Mouse (Mus musculus): ENCODE data around the gene Ercc5. TPM values are rescaled to one million over a fixed set of nuclear protein-coding genes. Genes with fewer than 3 reads are reported as not detected.

The Ercc5 gene
- polyA plus RNA-seq (2014; fragmentation: Nextera tagmentation; extraction: Ambion mirVana): 38.7 and 39.5 TPM in 2 replicates

DNA sequence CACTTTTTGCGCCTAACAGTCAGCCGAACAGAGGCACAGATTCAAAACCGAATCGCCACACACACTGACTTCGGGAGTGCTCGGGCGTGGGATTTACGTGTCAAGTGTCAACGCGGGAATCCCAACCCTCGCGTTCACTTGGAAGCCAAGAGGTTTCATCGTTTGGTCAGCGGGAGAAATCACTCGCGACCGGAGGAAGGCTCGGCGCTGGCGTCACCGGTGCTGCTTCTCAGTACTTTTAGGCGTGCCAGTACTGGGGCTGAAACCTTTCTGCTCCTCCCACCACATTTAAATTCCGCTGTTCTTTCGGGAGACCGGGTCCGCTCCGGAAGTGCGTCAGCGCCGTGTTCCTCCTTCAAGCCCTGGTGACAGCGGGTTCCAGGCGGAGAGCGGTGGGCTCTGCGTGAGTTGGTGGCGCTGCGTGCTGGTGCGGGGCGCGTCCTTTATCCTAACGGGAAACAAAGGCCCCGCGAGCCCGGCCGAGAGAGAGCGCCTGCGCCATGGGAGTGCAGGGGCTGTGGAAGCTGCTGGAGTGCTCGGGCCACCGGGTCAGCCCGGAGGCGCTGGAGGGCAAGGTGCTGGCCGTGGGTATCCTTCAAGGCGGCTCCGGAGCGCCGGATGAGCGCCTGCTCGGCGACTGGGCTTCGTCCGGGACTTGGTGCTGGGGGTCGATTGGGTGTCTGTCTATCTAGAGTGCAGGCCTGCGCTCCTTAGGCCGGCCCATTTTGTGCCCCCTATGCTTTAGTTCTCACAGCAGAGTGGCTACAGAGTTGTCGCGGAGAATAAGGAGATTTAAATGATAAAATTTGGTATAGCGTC lies at the start of gene Ercc5:
Gene Ercc5, plus strand, starts transcription at position 182 of the 819 bp plus-strand sequence.
- ATAC-seq (ENCODE audit: insufficient read depth, low FRiP score, low TSS enrichment): peak; percentile 97
- peak within 1 kb of the TSS; percentile 43 for H3K4me2 ChIP-seq (ENCODE audit: low read depth)
- no peaks in the 10 kb centered on the region for H3K4me1 ChIP-seq (ENCODE audit: control insufficient read depth, insufficient read depth, low read length)
- under 1% methylated on average over 66 of the region's 66 CpGs for WGBS
- H3K9ac ChIP-seq (ENCODE audit: low read length): peak within 1 kb of the TSS; percentile 95
- no peaks in the 10 kb centered on the region for H3K27me3 ChIP-seq (ENCODE audit: control insufficient read depth, insufficient read depth, low read length)
- peaks cover 3% of the 10 kb centered on the region for H3K36me3 ChIP-seq (ENCODE audit: control insufficient read depth, insufficient read depth, low read length)
- H3K27ac ChIP-seq (ENCODE audit: low read depth, low read length): peak within 1 kb of the TSS; percentile 97
- peak within 1 kb of the TSS; percentile 81 for H3K4me3 ChIP-seq (ENCODE audit: low read depth, low read length)
- DNase-seq (ENCODE audit: low spot score): peak; percentile 93
- no peaks in the 10 kb centered on the region for H3K9me3 ChIP-seq (ENCODE audit: control insufficient read depth, low read length)

DNA sequence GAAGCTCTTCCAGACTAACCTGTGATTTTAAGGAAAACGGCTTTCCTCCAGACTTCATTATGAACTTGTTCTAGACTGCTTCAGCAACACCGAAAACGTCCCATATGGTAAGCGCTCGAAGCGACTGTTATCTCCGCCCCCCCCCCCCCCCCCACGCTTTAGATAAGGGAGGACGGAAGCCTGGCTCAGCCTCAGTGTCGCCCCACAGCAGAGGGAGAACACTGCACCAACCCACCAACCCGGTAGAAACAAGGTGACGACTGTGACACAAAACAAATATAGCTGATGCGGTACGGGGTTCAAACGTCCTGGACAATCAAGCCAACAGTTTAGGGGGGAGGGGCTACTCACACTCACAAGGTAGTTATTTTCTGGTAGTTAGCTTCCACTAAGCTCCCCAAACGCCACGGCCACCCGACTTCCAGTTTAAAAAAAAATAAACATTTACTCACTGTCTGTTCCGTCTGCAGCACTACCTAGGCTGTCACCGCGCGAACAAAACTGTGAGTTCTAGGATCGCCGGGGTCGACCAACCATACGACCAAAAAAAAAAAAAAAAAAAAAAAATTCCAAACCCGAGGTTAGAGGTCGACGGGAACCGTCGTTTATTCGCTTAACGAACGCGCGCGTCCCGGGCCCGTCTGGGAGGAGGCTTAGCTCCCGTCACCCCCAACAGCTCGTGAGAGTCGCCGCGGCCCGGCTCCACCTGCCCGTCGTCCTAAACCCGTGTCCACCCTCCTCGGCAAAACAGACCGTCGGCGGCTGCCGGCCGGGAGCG lies 45.9 kb upstream of the Ercc5 start:
- H3K4me2 ChIP-seq (ENCODE audit: low read depth): peak overlapping the region; percentile 57
- H3K4me3 ChIP-seq (ENCODE audit: low read depth, low read length): peak overlapping the region; percentile 74
- H3K36me3 ChIP-seq (ENCODE audit: control insufficient read depth, insufficient read depth, low read length): no peaks in the 10 kb centered on the region
- no peaks in the 10 kb centered on the region for H3K4me1 ChIP-seq (ENCODE audit: control insufficient read depth, insufficient read depth, low read length)
- under 1% methylated on average over 55 of the region's 55 CpGs for WGBS
- no peaks in the 10 kb centered on the region for H3K27me3 ChIP-seq (ENCODE audit: control insufficient read depth, insufficient read depth, low read length)
- ATAC-seq (ENCODE audit: insufficient read depth, low FRiP score, low TSS enrichment) (peak; percentile 80), DNase-seq (ENCODE audit: low spot score) (no peak)
- peak overlapping the region; percentile 82 for H3K9ac ChIP-seq (ENCODE audit: low read length)
- H3K9me3 ChIP-seq (ENCODE audit: control insufficient read depth, low read length): no peaks in the 10 kb centered on the region
- H3K27ac ChIP-seq (ENCODE audit: low read depth, low read length): peak overlapping the region; percentile 80

DNA sequence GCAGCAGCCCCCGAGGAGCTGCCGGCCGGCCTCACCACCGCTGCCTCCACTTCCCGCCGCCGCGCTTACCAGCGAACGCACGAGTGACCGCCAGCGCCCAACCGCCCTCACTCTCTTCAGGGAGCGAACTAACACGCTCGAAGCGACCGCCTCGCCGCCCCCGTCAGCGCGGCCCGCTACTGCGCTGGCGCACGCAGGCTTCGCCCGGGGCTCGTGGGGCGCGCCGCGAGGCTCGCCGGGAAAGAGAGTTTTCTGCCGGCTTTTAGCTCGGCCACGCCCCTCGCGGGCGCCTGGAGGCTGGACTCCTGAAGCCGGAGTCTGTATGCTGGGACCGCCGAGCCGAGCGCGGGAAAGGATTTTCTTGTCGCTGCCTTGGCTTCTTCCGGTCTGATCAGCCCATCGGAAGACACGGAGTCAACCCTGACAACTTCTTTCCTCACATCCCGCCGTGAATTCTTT lies 45.3 kb upstream of the Ercc5 start, which contains the start of gene Tex30:
Gene Tex30, minus strand, starts transcription at position 183 of the 459 bp plus-strand sequence.
- DNase-seq (ENCODE audit: low spot score) (peak; percentile 99), ATAC-seq (ENCODE audit: insufficient read depth, low FRiP score, low TSS enrichment) (peak; percentile 95)
- 0% methylated on average over 55 of the region's 55 CpGs for WGBS
- Histone ChIP-seq H3K27ac (ENCODE audit: low read depth, low read length) (peak within 1 kb of the TSS; percentile 80), H3K4me1 (ENCODE audit: control insufficient read depth, insufficient read depth, low read length) (no peaks in the 10 kb centered on the region), H3K4me3 (ENCODE audit: low read depth, low read length) (peak within 1 kb of the TSS; percentile 74), H3K27me3 (ENCODE audit: control insufficient read depth, insufficient read depth, low read length) (no peaks in the 10 kb centered on the region), H3K36me3 (ENCODE audit: control insufficient read depth, insufficient read depth, low read length) (no peaks in the 10 kb centered on the region), H3K9ac (ENCODE audit: low read length) (peak within 1 kb of the TSS; percentile 82), H3K9me3 (ENCODE audit: control insufficient read depth, low read length) (no peaks in the 10 kb centered on the region), H3K4me2 (ENCODE audit: low read depth) (peak within 1 kb of the TSS; percentile 57)

DNA sequence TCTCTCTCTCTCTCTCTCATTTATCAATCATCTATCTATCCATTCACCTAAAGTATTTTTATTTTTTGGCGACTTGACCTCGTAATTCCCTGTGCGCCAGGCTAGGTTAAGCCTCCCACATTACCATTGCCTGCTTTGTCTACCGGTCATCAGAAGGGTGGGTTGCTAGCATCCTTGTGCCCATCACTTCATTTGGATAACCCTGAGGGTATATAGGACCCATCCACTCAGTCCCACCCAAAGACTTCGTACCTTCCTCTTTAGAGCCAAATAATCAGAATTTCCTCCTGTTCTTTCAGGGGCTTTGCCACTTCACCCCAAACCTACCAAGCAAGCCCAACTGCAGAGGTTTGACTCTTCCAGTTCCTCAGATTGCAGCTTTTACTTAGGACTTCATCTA lies 44.6 kb upstream of the Ercc5 start:
- no peaks in the 10 kb centered on the region for H3K4me1 ChIP-seq (ENCODE audit: control insufficient read depth, insufficient read depth, low read length)
- peak overlapping the region; percentile 26 for H3K9ac ChIP-seq (ENCODE audit: low read length)
- no peaks in the 10 kb centered on the region for H3K27me3 ChIP-seq (ENCODE audit: control insufficient read depth, insufficient read depth, low read length)
- H3K27ac ChIP-seq (ENCODE audit: low read depth, low read length): no peak overlapping the region
- H3K4me2 ChIP-seq (ENCODE audit: low read depth): peak overlapping the region; percentile 39
- no peaks in the 10 kb centered on the region for H3K9me3 ChIP-seq (ENCODE audit: control insufficient read depth, low read length)
- ATAC-seq (ENCODE audit: insufficient read depth, low FRiP score, low TSS enrichment) (no peak), DNase-seq (ENCODE audit: low spot score) (peak; percentile 11)
- WGBS: 17% methylated on average over 5 of the region's 5 CpGs
- H3K4me3 ChIP-seq (ENCODE audit: low read depth, low read length): peak overlapping the region; percentile 74
- H3K36me3 ChIP-seq (ENCODE audit: control insufficient read depth, insufficient read depth, low read length): peaks cover 2% of the 10 kb centered on the region; the same call in 1 of the 2 replicates

DNA sequence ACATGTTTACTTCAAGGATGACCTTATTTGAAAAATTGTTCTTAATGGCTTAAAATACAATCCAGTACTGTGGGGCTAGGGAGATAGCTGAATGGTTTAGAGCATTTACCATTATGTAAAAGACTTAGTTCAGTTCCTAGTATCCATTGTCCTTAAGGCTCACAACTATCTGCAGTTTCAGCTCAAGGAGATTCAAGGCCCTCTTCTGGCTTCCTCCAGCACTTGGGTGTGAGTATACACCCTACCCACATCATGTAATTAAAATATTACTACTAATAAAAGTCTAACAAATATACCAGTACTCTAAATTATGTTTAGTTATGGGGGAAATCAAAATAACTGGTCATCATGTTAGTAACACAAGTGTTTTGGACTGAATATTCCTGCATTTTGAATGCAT lies 30.0 kb upstream of the Ercc5 start:
- H3K9me3 ChIP-seq (ENCODE audit: control insufficient read depth, low read length): no peaks in the 10 kb centered on the region
- peak overlapping the region; percentile 78 for H3K4me3 ChIP-seq (ENCODE audit: low read depth, low read length)
- no peak overlapping the region for H3K9ac ChIP-seq (ENCODE audit: low read length)
- H3K36me3 ChIP-seq (ENCODE audit: control insufficient read depth, insufficient read depth, low read length): 0 out of 2 replicates have a peak, but pooled peaks cover 3% of the 10 kb centered on the region
- H3K27me3 ChIP-seq (ENCODE audit: control insufficient read depth, insufficient read depth, low read length): no peaks in the 10 kb centered on the region
- ATAC-seq (ENCODE audit: insufficient read depth, low FRiP score, low TSS enrichment): no peak
- H3K27ac ChIP-seq (ENCODE audit: low read depth, low read length): no peak overlapping the region
- DNase-seq (ENCODE audit: low spot score): no peak
- H3K4me2 ChIP-seq (ENCODE audit: low read depth): peak overlapping the region; percentile 70
- no peaks in the 10 kb centered on the region for H3K4me1 ChIP-seq (ENCODE audit: control insufficient read depth, insufficient read depth, low read length)

DNA sequence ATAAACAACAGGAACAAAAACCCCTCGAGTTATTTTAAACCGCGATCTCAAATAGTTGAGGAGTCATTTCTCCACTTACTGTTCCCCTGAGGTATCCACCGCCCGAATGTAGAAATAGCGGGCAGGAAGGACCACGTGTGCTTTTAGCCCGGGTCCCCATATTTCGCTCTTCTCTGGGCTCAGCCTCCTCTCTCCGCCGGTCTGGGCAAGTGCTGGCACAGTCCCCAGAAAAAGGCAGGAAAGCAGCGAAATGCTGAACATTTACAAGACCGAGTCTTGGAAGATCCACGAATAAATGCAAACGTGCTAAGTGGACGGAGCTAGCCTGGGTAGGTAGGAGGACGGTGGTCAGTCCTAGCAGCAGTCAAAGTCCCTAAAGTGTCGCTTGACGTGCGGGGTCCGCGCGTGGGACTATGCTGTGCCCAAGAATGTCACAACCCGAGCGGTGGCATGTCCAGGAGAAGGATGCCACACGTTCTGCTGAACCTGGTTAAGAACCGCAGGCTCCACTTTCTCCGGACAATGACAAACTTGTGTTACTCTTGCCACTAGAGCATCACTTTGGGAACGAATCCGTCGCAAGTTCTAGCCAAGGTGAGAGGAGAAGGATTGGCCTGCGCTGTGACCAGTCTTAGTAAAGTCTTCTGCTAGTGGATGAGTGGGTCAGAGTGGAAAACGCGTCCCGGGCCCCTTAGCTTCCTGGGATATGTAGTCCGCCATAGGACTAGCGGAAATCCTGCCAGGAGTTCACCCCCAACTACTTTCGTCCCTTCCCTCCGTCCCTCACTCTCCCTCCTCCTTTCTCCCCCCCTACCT lies 29.1 kb upstream of the Ercc5 start, which contains the start of the genes Kdelc1 and Bivm:
Gene Kdelc1, minus strand, starts transcription at position 570 of the 816 bp plus-strand sequence.
Gene Bivm, plus strand, starts transcription at position 719 of the 816 bp plus-strand sequence.
- H3K4me2 ChIP-seq (ENCODE audit: low read depth): peak within 1 kb of the TSS; percentile 70
- no peaks in the 10 kb centered on the region for H3K27me3 ChIP-seq (ENCODE audit: control insufficient read depth, insufficient read depth, low read length)
- DNase-seq (ENCODE audit: low spot score): peak; percentile 87
- WGBS: under 1% methylated on average over 39 of the region's 39 CpGs
- peak; percentile 94 for ATAC-seq (ENCODE audit: insufficient read depth, low FRiP score, low TSS enrichment)
- 0 out of 2 replicates have a peak, but pooled peaks cover 3% of the 10 kb centered on the region for H3K36me3 ChIP-seq (ENCODE audit: control insufficient read depth, insufficient read depth, low read length)
- H3K4me1 ChIP-seq (ENCODE audit: control insufficient read depth, insufficient read depth, low read length): no peaks in the 10 kb centered on the region
- H3K9me3 ChIP-seq (ENCODE audit: control insufficient read depth, low read length): no peaks in the 10 kb centered on the region
- H3K4me3 ChIP-seq (ENCODE audit: low read depth, low read length): peak within 1 kb of the TSS; percentile 78
- peak within 1 kb of the TSS; percentile 93 for H3K27ac ChIP-seq (ENCODE audit: low read depth, low read length)
- peak within 1 kb of the TSS; percentile 88 for H3K9ac ChIP-seq (ENCODE audit: low read length)

DNA sequence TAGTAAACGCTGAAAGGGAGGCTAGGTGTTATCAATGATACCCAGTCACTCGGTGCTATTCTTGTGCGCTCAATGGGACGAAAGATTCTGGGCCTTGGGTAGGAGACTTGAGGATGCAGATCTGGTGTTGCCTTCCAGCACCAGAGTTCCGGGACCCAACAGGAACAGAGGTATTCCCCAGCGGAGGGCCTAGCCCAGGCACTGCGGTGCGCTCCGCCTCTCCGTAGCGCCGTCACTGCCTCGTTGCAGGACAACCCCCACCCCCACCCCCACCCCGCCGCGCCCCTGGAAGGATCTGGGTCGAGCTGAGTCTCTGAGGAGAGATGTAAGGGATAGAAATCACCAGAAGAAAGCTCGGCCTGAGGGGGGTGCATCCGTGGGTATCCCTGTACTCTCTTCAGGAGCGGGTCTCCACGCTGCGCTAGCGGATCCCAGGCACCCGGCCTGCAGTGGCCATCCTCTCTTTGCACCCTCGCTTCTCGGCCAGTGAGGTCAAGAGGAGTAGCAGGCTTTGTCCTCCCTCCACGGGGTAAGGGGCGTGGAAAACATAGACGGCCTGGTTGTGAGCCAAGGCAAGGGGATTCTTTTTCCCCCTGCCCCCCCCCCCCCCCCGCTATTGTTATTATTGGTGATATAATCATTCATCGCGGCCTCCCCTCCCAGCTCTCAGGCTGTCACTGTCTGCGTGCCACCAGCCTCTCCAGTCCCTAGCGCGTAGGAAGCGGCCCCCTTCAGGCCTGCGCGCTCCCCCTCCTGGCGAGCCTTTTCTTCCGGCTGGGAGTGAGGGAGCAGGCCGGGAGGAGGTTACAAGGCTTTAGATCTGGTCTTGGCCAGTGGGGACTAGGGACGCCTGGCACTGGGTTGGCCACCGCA lies 28.1 kb upstream of the Ercc5 start:
- Histone ChIP-seq H3K4me3 (ENCODE audit: low read depth, low read length) (peak overlapping the region; percentile 78), H3K9me3 (ENCODE audit: control insufficient read depth, low read length) (no peaks in the 10 kb centered on the region), H3K4me2 (ENCODE audit: low read depth) (peak overlapping the region; percentile 70), H3K36me3 (ENCODE audit: control insufficient read depth, insufficient read depth, low read length) (0 out of 2 replicates have a peak, but pooled peaks cover 3% of the 10 kb centered on the region), H3K27me3 (ENCODE audit: control insufficient read depth, insufficient read depth, low read length) (no peaks in the 10 kb centered on the region), H3K4me1 (ENCODE audit: control insufficient read depth, insufficient read depth, low read length) (no peaks in the 10 kb centered on the region), H3K9ac (ENCODE audit: low read length) (peak overlapping the region; percentile 88), H3K27ac (ENCODE audit: low read depth, low read length) (peak overlapping the region; percentile 93)
- peak; percentile 90 for ATAC-seq (ENCODE audit: insufficient read depth, low FRiP score, low TSS enrichment)
- DNase-seq (ENCODE audit: low spot score): peak; percentile 88
- WGBS: under 1% methylated on average over 42 of the region's 43 CpGs
